Mouse (Mus musculus): Measurements from ENCODE around the gene Adgre4. TPM values are rescaled to one million over a fixed set of nuclear protein-coding genes. Genes with fewer than 3 reads are reported as not detected.
"Not testable (repeated sequence)": the region's sequence is repeated elsewhere in the genome, so short reads cannot be mapped to it uniquely, and the experiment has no call there.

The Adgre4 gene
- polyA plus RNA-seq, 1 experiment from 2014 or later = 0.10 TPM

DNA sequence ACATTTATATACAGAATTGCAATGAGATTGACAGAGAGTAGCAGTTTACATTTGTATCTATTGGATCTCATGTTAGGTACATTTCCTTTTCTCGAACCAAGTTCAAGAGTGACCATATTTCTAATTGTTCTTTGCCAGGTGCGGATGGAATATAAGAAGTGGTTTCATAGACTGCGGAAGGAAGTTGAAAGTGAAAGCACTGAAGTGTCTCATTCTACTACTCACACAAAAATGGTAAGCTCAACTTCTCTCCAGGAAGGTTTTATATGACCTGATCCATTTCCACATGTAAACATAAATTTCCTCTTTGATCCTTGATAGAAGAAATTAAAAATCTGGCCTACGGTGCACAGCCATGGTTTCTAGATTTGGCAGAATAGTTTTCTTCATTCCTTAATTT, 93.3 kb downstream of the Adgre4 start:
- Histone ChIP-seq H3K9ac (replicated peaks) (no peak overlapping the region), H3K27me3 (no peaks in the 10 kb centered on the region), H3K9me3 (0 out of 2 replicates have a peak, but pooled peaks cover 2% of the 10 kb centered on the region), H3K27ac (replicated peaks) (no peak overlapping the region), H3K36me3 (no peaks in the 10 kb centered on the region), H3K4me3 (no peak overlapping the region), H3K4me1 (no peaks in the 10 kb centered on the region), H3K4me2 (replicated peaks) (no peak overlapping the region)
- WGBS = 91% methylated on average over 4 of the region's 4 CpGs
- no peak for ATAC-seq (ENCODE audit: low FRiP score, low read depth)

DNA sequence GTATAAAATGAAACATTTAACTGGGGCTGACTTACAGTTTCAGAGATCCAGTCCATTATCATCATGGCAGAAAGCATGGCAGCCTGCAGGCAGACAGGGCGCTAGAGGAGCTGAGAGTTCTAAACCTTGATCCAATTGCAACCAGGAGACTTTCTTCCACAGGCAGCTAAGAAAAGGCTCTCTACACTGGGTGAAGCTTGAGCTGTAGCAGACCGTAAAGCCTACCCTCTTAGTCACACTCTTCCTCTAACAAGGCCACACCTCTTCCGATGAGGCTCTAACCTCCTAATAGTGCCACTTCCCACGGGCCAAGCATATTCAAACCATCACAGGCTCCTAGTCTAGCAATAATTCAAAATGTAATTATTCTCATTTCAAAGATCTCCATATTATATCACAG, 127.4 kb downstream of the Adgre4 start:
- H3K9me3 ChIP-seq = no peaks in the 10 kb centered on the region
- H3K27ac ChIP-seq (replicated peaks) = no peak overlapping the region
- H3K27me3 ChIP-seq = no peaks in the 10 kb centered on the region
- no peak overlapping the region for H3K9ac ChIP-seq (replicated peaks)
- WGBS = 96% methylated on average over 4 of the region's 4 CpGs
- H3K36me3 ChIP-seq = no peaks in the 10 kb centered on the region
- 0 out of 2 replicates have a peak, but pooled peaks cover 8% of the 10 kb centered on the region for H3K4me1 ChIP-seq
- no peak overlapping the region for H3K4me3 ChIP-seq
- no peak overlapping the region for H3K4me2 ChIP-seq (replicated peaks)
- no peak for ATAC-seq (ENCODE audit: low FRiP score, low read depth)

- H3K36me3 ChIP-seq; ATAC-seq (ENCODE audit: low FRiP score, low read depth); H3K27ac ChIP-seq (replicated peaks); H3K4me1 ChIP-seq; H3K9me3 ChIP-seq; H3K27me3 ChIP-seq: not testable (repeated sequence)
- Histone ChIP-seq H3K4me3 (peak overlapping the region; percentile 46), H3K9ac (replicated peaks) (peak overlapping the region; percentile 29), H3K4me2 (replicated peaks) (peak overlapping the region; percentile 58)
- WGBS = 3% methylated on average over 6 of the region's 8 CpGs
These were observed 128.5 kb downstream of the Adgre4 start for GRCm38 (mm10) chr17:55878282-55878635.

DNA sequence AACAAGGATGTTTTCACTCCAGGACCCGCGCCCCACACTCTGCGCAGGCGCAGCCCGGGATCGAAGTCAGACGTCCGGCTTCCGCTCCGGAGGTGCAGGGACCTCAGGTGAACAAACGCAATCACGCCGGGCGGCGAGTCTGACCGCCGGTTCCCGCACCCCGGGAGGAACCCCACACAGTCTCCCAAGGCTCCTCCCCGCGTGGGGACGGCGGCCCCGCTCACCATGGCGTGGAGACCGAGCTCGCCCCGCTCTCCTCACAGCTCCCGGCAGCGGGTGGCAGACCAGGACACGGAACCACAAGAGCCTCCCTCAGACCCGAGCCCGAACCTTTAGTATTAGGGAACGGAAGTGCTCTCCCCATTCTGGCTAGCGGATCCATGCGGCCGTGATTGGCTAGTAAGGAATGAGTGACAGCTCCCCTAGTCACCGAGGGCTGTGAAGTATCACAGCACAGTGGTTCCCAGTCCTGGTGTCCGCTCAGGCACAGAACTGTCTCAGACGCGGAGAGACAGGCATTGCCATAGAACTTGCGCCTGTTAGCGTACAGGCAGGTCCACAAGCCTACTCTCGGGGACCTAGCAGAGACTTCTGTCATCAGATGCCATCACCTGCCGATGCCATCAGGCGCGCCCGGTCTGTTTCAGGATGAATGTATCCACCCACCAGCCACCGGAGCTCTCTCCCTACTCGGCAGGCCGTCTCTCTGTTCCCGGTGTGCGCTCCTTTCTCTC, 129.0 kb downstream of the Adgre4 start, which contains the start of gene Zfp119a:
TSS of gene Zfp119a (minus strand) at position 295 of the 734 bp plus-strand sequence.
- ATAC-seq (ENCODE audit: low FRiP score, low read depth) = peak; percentile 99
- not testable (repeated sequence) for H3K4me1 ChIP-seq, H3K9me3 ChIP-seq, H3K36me3 ChIP-seq, H3K27me3 ChIP-seq
- peak within 1 kb of the TSS; percentile 79 for H3K27ac ChIP-seq (replicated peaks)
- peak within 1 kb of the TSS; percentile 58 for H3K4me2 ChIP-seq (replicated peaks)
- H3K4me3 ChIP-seq = peak within 1 kb of the TSS; percentile 46
- 0% methylated on average over 42 of the region's 53 CpGs for WGBS
- peak within 1 kb of the TSS; percentile 55 for H3K9ac ChIP-seq (replicated peaks)

DNA sequence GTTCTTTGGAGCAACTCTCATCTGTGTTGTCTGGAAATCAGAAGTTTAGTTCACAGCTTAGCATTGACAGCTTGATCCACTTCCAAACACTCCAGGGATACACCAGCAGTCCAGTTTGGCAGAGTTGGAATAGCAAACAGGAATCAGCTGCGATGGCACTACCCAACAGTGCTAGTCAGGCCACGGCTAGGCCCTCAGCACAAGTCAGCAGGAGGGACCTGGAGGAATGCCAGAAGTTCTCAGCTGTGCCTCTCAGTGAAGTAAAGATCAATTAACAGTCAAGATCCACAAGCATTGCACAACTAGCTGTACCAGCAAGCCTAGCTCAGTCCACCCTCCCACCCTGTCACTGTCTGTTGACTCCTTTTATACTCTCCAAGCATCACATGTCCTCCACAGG, 133.8 kb downstream of the Adgre4 start:
- 63% methylated on average over 2 of the region's 2 CpGs for WGBS
- Histone ChIP-seq H3K27ac (replicated peaks) (no peak overlapping the region), H3K36me3 (no peaks in the 10 kb centered on the region), H3K4me3 (no peak overlapping the region), H3K9ac (replicated peaks) (no peak overlapping the region), H3K4me1 (0 out of 2 replicates have a peak, but pooled peaks cover 4% of the 10 kb centered on the region), H3K4me2 (replicated peaks) (no peak overlapping the region), H3K9me3 (no peaks in the 10 kb centered on the region), H3K27me3 (peaks cover 7% of the 10 kb centered on the region; the same call in 1 of the 2 replicates)
- no peak for ATAC-seq (ENCODE audit: low FRiP score, low read depth)

DNA sequence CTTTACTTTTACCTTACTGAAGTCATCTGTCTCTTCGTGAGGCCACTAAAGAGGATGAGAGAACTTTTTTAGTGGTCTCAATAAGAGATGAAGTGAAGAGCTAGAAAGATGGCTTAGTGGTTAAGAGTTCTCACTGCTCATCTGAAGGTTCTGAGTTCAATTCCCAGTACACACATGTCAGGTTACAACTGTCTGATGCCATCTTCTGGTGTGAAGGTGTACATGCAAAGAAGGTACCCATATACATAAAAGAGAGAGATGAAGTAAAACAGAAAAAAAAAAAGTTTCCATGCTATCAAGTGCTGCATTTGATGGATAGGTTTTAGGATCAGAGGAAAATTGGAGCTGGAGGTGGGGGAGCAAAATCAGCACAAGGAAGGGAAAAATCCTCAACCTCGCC, 135.1 kb downstream of the Adgre4 start:
- Histone ChIP-seq H3K9me3 (no peaks in the 10 kb centered on the region), H3K4me3 (no peak overlapping the region), H3K27me3 (peaks cover 7% of the 10 kb centered on the region; the same call in 1 of the 2 replicates), H3K27ac (replicated peaks) (no peak overlapping the region), H3K9ac (replicated peaks) (no peak overlapping the region), H3K4me2 (replicated peaks) (no peak overlapping the region), H3K36me3 (no peaks in the 10 kb centered on the region), H3K4me1 (no peaks in the 10 kb centered on the region)
- no peak for ATAC-seq (ENCODE audit: low FRiP score, low read depth)
- 61% methylated on average over 2 of the region's 2 CpGs for WGBS

- H3K4me1 ChIP-seq; H3K27me3 ChIP-seq; H3K9me3 ChIP-seq; ATAC-seq (ENCODE audit: low FRiP score, low read depth): not testable (repeated sequence)
- Histone ChIP-seq H3K9ac (replicated peaks) (peak overlapping the region; percentile 44), H3K36me3 (peaks cover 13% of the 10 kb centered on the region), H3K4me2 (replicated peaks) (peak overlapping the region; percentile 53), H3K4me3 (peak overlapping the region; percentile 47), H3K27ac (replicated peaks) (0 out of 2 replicates have a peak overlapping the region, but pooled peaks have one; percentile 49)
- WGBS = 21% methylated on average over 6 of the region's 8 CpGs
These were observed 142.7 kb downstream of the Adgre4 start for GRCm38 (mm10) chr17:55892406-55892955.

GRCm38 (mm10) chr17:55903087-55903486, 153.3 kb downstream of the Adgre4 start:
- Histone ChIP-seq H3K9me3 (peaks cover 5% of the 10 kb centered on the region), H3K27me3 (no peaks in the 10 kb centered on the region; the same call in 1 of the 2 replicates), H3K27ac (replicated peaks) (no peak overlapping the region), H3K4me2 (replicated peaks) (no peak overlapping the region), H3K4me1 (no peaks in the 10 kb centered on the region), H3K4me3 (no peak overlapping the region), H3K36me3 (peaks cover 5% of the 10 kb centered on the region), H3K9ac (replicated peaks) (no peak overlapping the region)
- no peak for ATAC-seq (ENCODE audit: low FRiP score, low read depth)
- WGBS = 74% methylated on average over 2 of the region's 2 CpGs

Other genes starting within 250 kb of the Adgre4 start
- not detected in 2 replicates for gene Vmn2r118, start 124.8 kb upstream of the Adgre4 start, polyA plus RNA-seq (2016; fragmentation: Nextera tagmentation; extraction: Ambion mirVana)
- gene Pot1b, start 37.4 kb upstream of the Adgre4 start, polyA plus RNA-seq (2016; fragmentation: Nextera tagmentation; extraction: Ambion mirVana) = 12.6 and 13.0 TPM in 2 replicates
- gene Zfp119a, start 128.9 kb downstream of the Adgre4 start, polyA plus RNA-seq (2016; fragmentation: Nextera tagmentation; extraction: Ambion mirVana) = 12.6 and 13.3 TPM in 2 replicates
- 15.7 and 16.7 TPM in 2 replicates for gene Zfp959, start 142.1 kb downstream of the Adgre4 start, polyA plus RNA-seq (2016; fragmentation: Nextera tagmentation; extraction: Ambion mirVana)
- gene Zfp119b, start 199.5 kb downstream of the Adgre4 start, polyA plus RNA-seq (2016; fragmentation: Nextera tagmentation; extraction: Ambion mirVana) = 6.1 and 6.3 TPM in 2 replicates
- 3.2 and 3.8 TPM in 2 replicates for gene Ebi3, start 202.7 kb downstream of the Adgre4 start, polyA plus RNA-seq (2016; fragmentation: Nextera tagmentation; extraction: Ambion mirVana)
- 28.7 and 29.4 TPM in 2 replicates for gene Yju2, start 209.1 kb downstream of the Adgre4 start, polyA plus RNA-seq (2016; fragmentation: Nextera tagmentation; extraction: Ambion mirVana)
- gene Shd, start 220.5 kb downstream of the Adgre4 start, polyA plus RNA-seq (2016; fragmentation: Nextera tagmentation; extraction: Ambion mirVana) = 123 and 131 TPM in 2 replicates
- gene Fsd1, start 236.5 kb downstream of the Adgre4 start, polyA plus RNA-seq (2016; fragmentation: Nextera tagmentation; extraction: Ambion mirVana) = 89.8 and 98.3 TPM in 2 replicates